8 mouse cellular contexts compared by ENCODE assay signal in the genomic region with DNA sequence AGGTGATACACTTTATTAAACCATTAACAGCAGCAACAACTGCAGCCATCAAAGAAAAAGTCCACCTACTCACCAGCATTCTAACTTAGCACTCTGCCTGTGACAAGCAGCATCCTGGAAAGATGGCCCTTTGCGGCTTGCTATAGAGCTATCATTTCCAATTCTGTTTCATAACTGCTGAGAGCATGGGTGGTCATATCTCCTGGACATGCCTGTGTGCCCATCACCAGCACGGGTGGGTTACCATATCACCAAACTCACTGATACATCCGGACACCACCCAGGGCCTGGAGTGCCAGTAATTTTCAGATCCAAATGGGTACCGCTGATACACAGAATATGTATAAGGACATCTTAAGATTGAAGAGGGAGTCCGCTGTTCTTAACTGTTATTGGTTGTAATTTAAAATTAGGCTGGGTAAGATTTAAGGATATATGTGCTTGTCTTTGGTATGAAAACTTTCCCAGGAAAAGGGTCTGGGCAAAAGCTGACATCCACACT. TPM values are rescaled to one million over a fixed set of nuclear protein-coding genes. Genes with fewer than 3 reads are reported as not detected.
DNase-seq lines count a peak whose midpoint lies in the region; ATAC-seq lines count a peak whose summit lies in the region.

No protein-coding gene starts in this region.

- no peak overlapping the region for H3K4me3 ChIP-seq in heart, embryonic 16.5 days (ENCODE audit: low read length)
- peak overlapping the region; percentile 47 for H3K4me3 ChIP-seq in forebrain, embryonic 16.5 days (replicated peaks; ENCODE audit: low read length)
- H3K4me3 ChIP-seq in liver, embryonic 12.5 days: no peak overlapping the region

- no peak for DNase-seq in heart, postnatal 4 days
- peak; percentile 20 for DNase-seq in cerebellum, adult 8-10 months
- no peak for DNase-seq in ovary, postnatal 36 days (ENCODE audit: low spot score)
- no peak for DNase-seq in urinary bladder, postnatal 10 days (ENCODE audit: low spot score)
- no peak for DNase-seq in kidney, adult 11 months

- peak overlapping the region; percentile 69 for H3K4me2 ChIP-seq in heart, embryonic 16.5 days (ENCODE audit: low read depth, low read length)
- H3K4me2 ChIP-seq in forebrain, embryonic 16.5 days (ENCODE audit: low read length): peak overlapping the region; percentile 76
- peak overlapping the region; percentile 24 for H3K4me2 ChIP-seq in liver, embryonic 12.5 days

- H3K4me1 ChIP-seq in heart, embryonic 16.5 days (ENCODE audit: control insufficient read depth, insufficient read depth, low read length): peaks cover 9% of the 10 kb centered on the region
- H3K4me1 ChIP-seq in forebrain, embryonic 16.5 days (replicated peaks; ENCODE audit: control insufficient read depth, insufficient read depth, low read length): 0 out of 2 replicates have a peak, but pooled peaks cover 12% of the 10 kb centered on the region
- no peaks in the 10 kb centered on the region for H3K4me1 ChIP-seq in liver, embryonic 12.5 days

- no peaks in the 10 kb centered on the region for H3K27me3 ChIP-seq in heart, embryonic 16.5 days (ENCODE audit: control insufficient read depth, insufficient read depth, low read length)
- H3K27me3 ChIP-seq in forebrain, embryonic 16.5 days (replicated peaks; ENCODE audit: control insufficient read depth, insufficient read depth, low read length): no peaks in the 10 kb centered on the region
- H3K27me3 ChIP-seq in liver, embryonic 12.5 days (replicated peaks): no peaks in the 10 kb centered on the region

- H3K36me3 ChIP-seq in heart, embryonic 16.5 days (ENCODE audit: control insufficient read depth, insufficient read depth): no peaks in the 10 kb centered on the region
- no peaks in the 10 kb centered on the region for H3K36me3 ChIP-seq in forebrain, embryonic 16.5 days (ENCODE audit: control insufficient read depth, insufficient read depth)
- no peaks in the 10 kb centered on the region for H3K36me3 ChIP-seq in liver, embryonic 12.5 days

- H3K9ac ChIP-seq in heart, embryonic 16.5 days (ENCODE audit: low read length): no peak overlapping the region
- peak overlapping the region; percentile 62 for H3K9ac ChIP-seq in forebrain, embryonic 16.5 days (replicated peaks; ENCODE audit: low read depth, low read length)
- H3K9ac ChIP-seq in liver, embryonic 12.5 days: no peak overlapping the region

- no peak for ATAC-seq in heart, embryonic 16.5 days (replicated peaks; ENCODE audit: extremely low read depth, insufficient read depth, low FRiP score)
- ATAC-seq in forebrain, embryonic 16.5 days: no peak
- ATAC-seq in liver, embryonic 12.5 days: no peak

- no peak overlapping the region for H3K27ac ChIP-seq in heart, embryonic 16.5 days (ENCODE audit: low read length)
- H3K27ac ChIP-seq in forebrain, embryonic 16.5 days (ENCODE audit: low read length): peak overlapping the region; percentile 91
- H3K27ac ChIP-seq in liver, embryonic 12.5 days: no peak overlapping the region

- WGBS in heart, embryonic 16.5 days: 87% methylated on average over 5 of the region's 5 CpGs
- WGBS in forebrain, embryonic 16.5 days: 81% methylated on average over 5 of the region's 5 CpGs
- WGBS in liver, embryonic 12.5 days (ENCODE audit: insufficient replicate concordance): 77% methylated on average over 5 of the region's 5 CpGs

- no peaks in the 10 kb centered on the region for H3K9me3 ChIP-seq in heart, embryonic 16.5 days (replicated peaks; ENCODE audit: control insufficient read depth, low read length)
- H3K9me3 ChIP-seq in forebrain, embryonic 16.5 days (ENCODE audit: control insufficient read depth, low read length): no peaks in the 10 kb centered on the region
- H3K9me3 ChIP-seq in liver, embryonic 12.5 days (replicated peaks): no peaks in the 10 kb centered on the region

RNA-seq across cellular contexts. Expression of a gene that starts 3.1 kb away (rescaled TPM):
- 3.3 and 4.5 TPM in 2 replicates for polyA plus RNA-seq in heart, embryonic 16.5 days (2015; fragmentation: Nextera tagmentation; extraction: Ambion mirVana)
- total RNA-seq in heart, postnatal 4 days (2021): under 1 TPM; 0.43 to 0.61 TPM
- 87.2 and 88.1 TPM in 2 replicates for polyA plus RNA-seq in forebrain, embryonic 16.5 days (2015; fragmentation: Nextera tagmentation; extraction: Ambion mirVana)
- polyA plus RNA-seq in liver, embryonic 12.5 days (2016; fragmentation: Nextera tagmentation; extraction: Ambion mirVana): 3.1 and 3.6 TPM in 2 replicates

Comparison
In these comparisons a context has a peak if more than half of its experiments do, and no peak if none do; other contexts are left out.
1. H3K4me2 ChIP-seq: peak in every context shown above with its lines; median percentile 76 in forebrain, embryonic 16.5 days; 69 in heart, embryonic 16.5 days; 24 in liver, embryonic 12.5 days.
2. RNA of a gene that starts 3.1 kb away (polyA plus RNA-seq): 87.2 to 88.1 TPM in forebrain, embryonic 16.5 days; 3.1 to 3.6 TPM in liver, embryonic 12.5 days and 3.3 to 4.5 TPM in heart, embryonic 16.5 days; every median in the first group is over 10 times any median in the second.